Mouse (Mus musculus): ENCODE measurements around the gene Mrpl23. TPM values are rescaled to one million over a fixed set of nuclear protein-coding genes. Genes with fewer than 3 reads are reported as not detected.

The Mrpl23 gene
- total and polyA plus RNA-seq, 3 experiments: 11.4 to 48.2 TPM; not detected in 1

GRCm38 (mm10) chr7:142529350-142529749 is 3.1 kb upstream of the Mrpl23 start:
- Histone ChIP-seq H3K4me1 (ENCODE audit: control insufficient read depth in 1 of 2, insufficient read depth in 2 of 2, low read length in 2 of 2) (peaks cover 4 to 6% of the 10 kb centered on the region in 2 experiments; a peak in 3 of 4 replicates), H3K36me3 (ENCODE audit: control insufficient read depth in 1 of 2, insufficient read depth in 2 of 2, low read length in 2 of 2) (peaks cover 0 to 6% of the 10 kb centered on the region in 2 experiments; a peak in 2 of 4 replicates), H3K27me3 (ENCODE audit: control insufficient read depth in 1 of 2, insufficient read depth in 2 of 2, low read length in 2 of 2) (peaks cover 6 to 7% of the 10 kb centered on the region in 2 experiments)

GRCm38 (mm10) chr7:142531973-142532521 is 439 bp upstream of the Mrpl23 start:
- peaks cover 4 to 7% of the 10 kb centered on the region in 2 experiments; a peak in 3 of 4 replicates for H3K4me1 ChIP-seq (ENCODE audit: control insufficient read depth in 1 of 2, insufficient read depth in 2 of 2, low read length in 2 of 2)
- no peaks in the 10 kb centered on the region for H3K9me3 ChIP-seq (replicated peaks; ENCODE audit: insufficient read depth, low read length)
- H3K36me3 ChIP-seq (ENCODE audit: control insufficient read depth in 1 of 2, insufficient read depth in 2 of 2, low read length in 2 of 2): peaks cover 0 to 6% of the 10 kb centered on the region in 2 experiments; a peak in 2 of 4 replicates
- H3K27me3 ChIP-seq (ENCODE audit: control insufficient read depth in 1 of 2, insufficient read depth in 2 of 2, low read length in 2 of 2): no peaks in the 10 kb centered on the region; a peak in 3 of 4 replicates
- TF ChIP-seq POLR2A (IDR thresholded peaks at IDR 0.05; ENCODE audit: control insufficient read depth in 1 of 2, insufficient read depth in 1 of 2, low read depth in 1 of 2, low read length in 2 of 2, poor library complexity in 1 of 2): no peak
- no peak for TF ChIP-seq SIN3A (IDR thresholded peaks at IDR 0.05; ENCODE audit: low read length)
- TF ChIP-seq NELFE (IDR thresholded peaks at IDR 0.05; ENCODE audit: low read depth, low read length): no peak
- TF ChIP-seq ZKSCAN1 (IDR thresholded peaks at IDR 0.05; ENCODE audit: low read depth, low read length): no peak
- no peak for TF ChIP-seq USF1 (IDR thresholded peaks at IDR 0.05; ENCODE audit: low read depth, low read length)
- TF ChIP-seq MXI1 (IDR thresholded peaks at IDR 0.05; ENCODE audit: low read depth, low read length): no peak
- TF ChIP-seq ZNF384 (IDR thresholded peaks at IDR 0.05; ENCODE audit: low read depth, low read length): no peak
- TF ChIP-seq ELF1 (IDR thresholded peaks at IDR 0.05; ENCODE audit: low read depth, low read length): no peak
- no peak for TF ChIP-seq MEF2A (IDR thresholded peaks at IDR 0.05; ENCODE audit: extremely low read depth, insufficient replicate concordance, low read depth, low read length, poor library complexity, severe bottlenecking)
- no peak for TF ChIP-seq SMC3 (IDR thresholded peaks at IDR 0.05; ENCODE audit: low read depth, low read length)
- TF ChIP-seq HCFC1 (IDR thresholded peaks at IDR 0.05; ENCODE audit: low read depth, low read length): no peak
- TF ChIP-seq MAFK (IDR thresholded peaks at IDR 0.05; ENCODE audit: borderline replicate concordance, low read depth, low read length): no peak
- TF ChIP-seq CTCF (IDR thresholded peaks at IDR 0.05 in 2 of 3, conservative IDR thresholded peaks at IDR 0.05 in 1 of 3; ENCODE audit: control insufficient read depth in 1 of 3, insufficient read depth in 1 of 3, low read depth in 2 of 3, low read length in 3 of 3, poor library complexity in 1 of 3, severe bottlenecking in 1 of 3): no peak
- no peak for TF ChIP-seq POLR2AphosphoS2 (IDR thresholded peaks at IDR 0.05; ENCODE audit: low read length)
- no peak for TF ChIP-seq ZC3H11A (IDR thresholded peaks at IDR 0.05; ENCODE audit: low read depth, low read length)
- no peak for TF ChIP-seq MAX (IDR thresholded peaks at IDR 0.05; ENCODE audit: low read length)
- TF ChIP-seq POLR2AphosphoS5 (IDR thresholded peaks at IDR 0.05; ENCODE audit: borderline replicate concordance, low read depth, low read length): no peak
- TF ChIP-seq TBP (IDR thresholded peaks at IDR 0.05; ENCODE audit: low read depth, low read length): no peak
- TF ChIP-seq USF2 (IDR thresholded peaks at IDR 0.05; ENCODE audit: borderline replicate concordance in 1 of 2, insufficient read depth in 1 of 2, low read depth in 1 of 2, low read length in 2 of 2): no peak
- TF ChIP-seq GABPA (IDR thresholded peaks at IDR 0.05; ENCODE audit: low read depth, low read length): no peak
- H3K9ac ChIP-seq (ENCODE audit: control insufficient read depth, low read depth, low read length, poor library complexity, severe bottlenecking): no peak overlapping the region
- no peak overlapping the region for H3K4me3 ChIP-seq (ENCODE audit: control insufficient read depth in 1 of 2, insufficient read depth in 1 of 2, low read depth in 2 of 2, low read length in 2 of 2)
- H3K27ac ChIP-seq (ENCODE audit: control insufficient read depth, low read depth, low read length): no peak overlapping the region
- DNase-seq (ENCODE audit: low read depth, low spot score): no peak
- H3K79me2 ChIP-seq (ENCODE audit: control insufficient read depth, insufficient read depth, low read length, poor library complexity): peaks cover 4% of the 10 kb centered on the region; the same call in 1 of the 2 replicates

More at GRCm38 (mm10) chr7:142529350-142529749, 3.1 kb upstream of the Mrpl23 start:
- no peaks in the 10 kb centered on the region for H3K9me3 ChIP-seq (replicated peaks; ENCODE audit: insufficient read depth, low read length)
- no peak for TF ChIP-seq KAT2A (conservative IDR thresholded peaks at IDR 0.05; ENCODE audit: low read depth, low read length)
- no peak for TF ChIP-seq TBP (IDR thresholded peaks at IDR 0.05; ENCODE audit: low read depth, low read length)
- TF ChIP-seq MXI1 (IDR thresholded peaks at IDR 0.05; ENCODE audit: low read depth, low read length): no peak
- TF ChIP-seq UBTF (IDR thresholded peaks at IDR 0.05; ENCODE audit: borderline replicate concordance, insufficient read depth, low read depth, low read length): no peak
- no peak for TF ChIP-seq ELF1 (IDR thresholded peaks at IDR 0.05; ENCODE audit: low read depth, low read length)
- TF ChIP-seq ZC3H11A (IDR thresholded peaks at IDR 0.05; ENCODE audit: low read depth, low read length): no peak
- no peak for TF ChIP-seq POLR2AphosphoS5 (IDR thresholded peaks at IDR 0.05; ENCODE audit: borderline replicate concordance, low read depth, low read length)
- TF ChIP-seq MYC (IDR thresholded peaks at IDR 0.05; ENCODE audit: low read depth, low read length): no peak
- no peak for TF ChIP-seq USF2 (IDR thresholded peaks at IDR 0.05; ENCODE audit: borderline replicate concordance in 1 of 2, insufficient read depth in 1 of 2, low read depth in 1 of 2, low read length in 2 of 2)
- no peak for TF ChIP-seq SMC3 (IDR thresholded peaks at IDR 0.05; ENCODE audit: low read depth, low read length)
- no peak overlapping the region for H3K27ac ChIP-seq (ENCODE audit: control insufficient read depth, low read depth, low read length)
- H3K79me2 ChIP-seq (ENCODE audit: control insufficient read depth, insufficient read depth, low read length, poor library complexity): peaks cover 4% of the 10 kb centered on the region; the same call in 1 of the 2 replicates
- no peak overlapping the region for H3K9ac ChIP-seq (ENCODE audit: control insufficient read depth, low read depth, low read length, poor library complexity, severe bottlenecking)
- H3K4me3 ChIP-seq (ENCODE audit: control insufficient read depth in 1 of 2, insufficient read depth in 1 of 2, low read depth in 2 of 2, low read length in 2 of 2): no peak overlapping the region
- no peak for DNase-seq (ENCODE audit: low read depth, low spot score)
